Mouse (Mus musculus) small intestine, adult 2 months (tissue): ENCODE data around the gene Iqcf1. TPM values are rescaled to one million over a fixed set of nuclear protein-coding genes. Genes with fewer than 3 reads are reported as not detected.
"Not testable (repeated sequence)": the region's sequence is repeated elsewhere in the genome, so short reads cannot be mapped to it uniquely, and the experiment has no call there.

Experiments
- H3K27ac ChIP-seq: fragments of 200-500 bp; 2 replicates; pipeline ENCODE4 v1.5.1; 2012; ENCODE audit warnings: low read depth, low read length, control low read depth, inconsistent platforms; ENCODE audit not compliant: insufficient read depth
- H3K27me3 ChIP-seq: fragments of 200-500 bp; 2 replicates; pipeline ENCODE4 v1.6.1; 2012; ENCODE audit warnings: mild to moderate bottlenecking, moderate library complexity, low read length, inconsistent platforms; ENCODE audit not compliant: control insufficient read depth, insufficient read depth
- H3K36me3 ChIP-seq: fragments of 200-500 bp; 2 replicates; pipeline ENCODE4 v1.6.1; 2012; ENCODE audit warnings: mild to moderate bottlenecking, low read length, control low read depth, inconsistent platforms; ENCODE audit not compliant: control insufficient read depth, insufficient read depth
- H3K4me1 ChIP-seq: fragments of 200-500 bp; 2 replicates; pipeline ENCODE4 v1.6.1; 2012; ENCODE audit warnings: low read length, inconsistent platforms, mixed read lengths; ENCODE audit not compliant: control insufficient read depth, insufficient read depth, insufficient read length
- H3K4me3 ChIP-seq: fragments of 200-500 bp; 2 replicates; pipeline ENCODE4 v1.5.1; 2012; ENCODE audit warnings: low read depth, mild to moderate bottlenecking, control low read depth, inconsistent platforms, low read length, moderate library complexity
- CTCF ChIP-seq: fragments of 200-500 bp; IDR thresholded peaks from 2 replicates; pipeline ENCODE4 v1.5.1; 2012; ENCODE audit warnings: low read depth, mild to moderate bottlenecking, control low read depth, inconsistent platforms, low read length, moderate library complexity, mixed read lengths; ENCODE audit not compliant: insufficient replicate concordance, insufficient read length; ENCODE audit errors: extremely low read depth
- POLR2A ChIP-seq: fragments of 200-500 bp; IDR thresholded peaks from 2 replicates; pipeline ENCODE4 v1.6.1; 2012; ENCODE audit warnings: low read depth, mild to moderate bottlenecking, control low read depth, inconsistent platforms, low read length, moderate library complexity
- WGBS: fragments of 180-500 bp; shearing (Covaris S2); methylation state at CpG from one replicate; pipeline ENCODE4 v1.1.7; 2018; 5-methylcytosine and 5-hydroxymethylcytosine counted together
- polyA plus RNA-seq: library from polyadenylated mRNA; depleted of rRNA; stranded (reverse); fragments of >200 nt; gene quantifications from 2 replicates; pipeline ENCODE4 v1.2.3, GENCODE M21; 2012

Gene Iqcf1
- polyA plus RNA-seq, 1 experiment = not detected

DNA sequence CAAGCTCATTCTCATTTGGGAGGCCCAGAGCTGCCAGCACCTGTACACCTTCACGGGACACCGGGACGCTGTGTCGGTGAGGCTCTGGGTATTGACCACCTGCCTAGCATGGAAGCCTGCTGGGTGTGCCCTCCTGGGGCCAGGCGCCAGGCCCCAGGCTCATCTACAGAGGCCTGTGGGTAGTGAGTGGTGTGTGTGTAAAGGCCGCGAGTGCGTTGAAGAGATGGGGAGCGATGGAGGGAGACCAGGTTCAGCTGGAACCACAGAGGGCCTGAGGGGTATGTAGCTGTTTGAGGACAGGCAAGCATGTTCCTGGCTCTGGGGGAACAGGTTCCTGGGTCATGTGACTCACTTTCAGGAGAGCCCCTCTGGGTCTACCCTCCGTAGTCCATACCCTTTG, 16.6 kb upstream of the Iqcf1 start:
- H3K4me1 ChIP-seq = peaks cover under 1% of the 10 kb centered on the region; the same call in 1 of the 2 replicates
- no peaks in the 10 kb centered on the region for H3K27me3 ChIP-seq
- H3K4me3 ChIP-seq = no peak overlapping the region
- no peak overlapping the region for H3K27ac ChIP-seq
- H3K36me3 ChIP-seq = peaks cover 38% of the 10 kb centered on the region
- no peak for TF ChIP-seq CTCF
- TF ChIP-seq POLR2A = no peak
- WGBS = 94% methylated on average over 10 of the region's 10 CpGs

DNA sequence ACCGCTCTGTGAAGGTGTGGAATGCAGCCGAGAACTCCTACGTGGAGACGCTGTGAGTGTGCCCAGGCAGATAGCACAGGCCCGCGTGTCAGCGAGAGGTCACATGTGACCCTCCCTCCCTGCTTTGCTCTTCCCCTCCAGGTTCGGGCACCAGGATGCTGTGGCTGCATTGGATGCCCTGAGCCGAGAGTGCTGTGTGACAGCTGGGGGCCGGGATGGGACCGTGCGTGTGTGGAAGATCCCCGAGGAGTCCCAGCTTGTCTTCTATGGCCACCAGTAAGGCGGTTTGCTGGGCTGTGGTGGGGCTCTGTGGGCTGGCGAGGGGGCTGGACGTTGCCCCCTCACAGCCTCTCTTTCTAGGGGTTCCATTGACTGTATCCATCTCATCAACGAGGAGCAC, 16.2 kb upstream of the Iqcf1 start:
- no peak overlapping the region for H3K4me3 ChIP-seq
- peaks cover 38% of the 10 kb centered on the region for H3K36me3 ChIP-seq
- H3K27me3 ChIP-seq = no peaks in the 10 kb centered on the region
- WGBS = 92% methylated on average over 17 of the region's 17 CpGs
- no peak overlapping the region for H3K27ac ChIP-seq
- TF ChIP-seq CTCF (no peak), POLR2A (no peak)
- H3K4me1 ChIP-seq = no peaks in the 10 kb centered on the region

DNA sequence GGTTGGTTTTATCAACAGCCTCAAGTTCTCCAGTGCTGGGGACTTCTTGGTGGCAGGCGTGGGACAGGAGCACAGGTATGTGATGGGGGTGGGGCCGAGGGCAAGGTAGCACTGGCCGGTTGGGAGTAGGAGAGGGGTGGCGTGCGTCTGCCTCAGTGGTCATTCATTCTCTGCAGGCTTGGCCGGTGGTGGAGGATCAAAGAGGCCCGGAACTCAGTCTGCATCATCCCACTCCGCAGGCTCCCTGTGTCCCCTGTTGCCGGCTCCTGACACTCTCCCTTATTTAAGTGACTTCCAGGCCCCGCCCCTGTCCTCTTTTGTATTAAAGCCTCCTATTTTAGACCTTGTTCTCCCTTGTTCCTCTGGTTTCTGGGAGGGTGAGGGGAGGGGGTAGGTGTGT, 14.7 kb upstream of the Iqcf1 start:
- H3K27me3 ChIP-seq = no peaks in the 10 kb centered on the region
- TF ChIP-seq POLR2A (no peak), CTCF (no peak)
- 91% methylated on average over 10 of the region's 10 CpGs for WGBS
- H3K36me3 ChIP-seq = peaks cover 38% of the 10 kb centered on the region
- H3K4me1 ChIP-seq = no peaks in the 10 kb centered on the region
- H3K27ac ChIP-seq = no peak overlapping the region
- H3K4me3 ChIP-seq = no peak overlapping the region

GRCm38 (mm10) chr9:106487602-106488001, 12.2 kb upstream of the Iqcf1 start:
- H3K36me3 ChIP-seq = peaks cover 30% of the 10 kb centered on the region
- H3K4me3 ChIP-seq, H3K27me3 ChIP-seq, H3K27ac ChIP-seq, H3K4me1 ChIP-seq: not testable (repeated sequence)
- whole genome bisulfite sequencing = 89% methylated on average over 6 of the region's 6 CpGs

DNA sequence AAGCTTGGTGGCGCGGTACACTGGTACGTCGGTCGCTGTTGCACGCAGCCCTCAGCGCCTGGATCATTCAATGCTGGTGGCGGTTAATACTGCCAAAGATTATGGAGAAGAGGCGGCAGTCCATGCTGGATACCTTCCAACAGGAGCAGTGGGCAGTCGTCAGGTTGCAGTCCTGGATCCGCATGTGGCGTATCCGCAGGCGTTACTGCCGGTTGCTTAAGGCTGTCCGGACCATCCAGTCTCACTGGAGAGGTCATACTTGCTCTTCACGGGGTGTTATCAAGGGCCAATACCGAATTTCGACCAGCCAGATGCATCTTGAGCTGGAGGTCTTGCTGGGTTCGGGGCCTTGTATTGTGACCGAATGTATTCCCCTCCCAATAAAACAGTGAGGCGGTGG, 2.1 kb downstream of the Iqcf1 start:
- WGBS = 84% methylated on average over 22 of the region's 22 CpGs
- no peaks in the 10 kb centered on the region for H3K36me3 ChIP-seq
- H3K4me3 ChIP-seq = no peak overlapping the region
- H3K27me3 ChIP-seq = no peaks in the 10 kb centered on the region
- no peak overlapping the region for H3K27ac ChIP-seq
- TF ChIP-seq CTCF (no peak), POLR2A (no peak)
- no peaks in the 10 kb centered on the region for H3K4me1 ChIP-seq

DNA sequence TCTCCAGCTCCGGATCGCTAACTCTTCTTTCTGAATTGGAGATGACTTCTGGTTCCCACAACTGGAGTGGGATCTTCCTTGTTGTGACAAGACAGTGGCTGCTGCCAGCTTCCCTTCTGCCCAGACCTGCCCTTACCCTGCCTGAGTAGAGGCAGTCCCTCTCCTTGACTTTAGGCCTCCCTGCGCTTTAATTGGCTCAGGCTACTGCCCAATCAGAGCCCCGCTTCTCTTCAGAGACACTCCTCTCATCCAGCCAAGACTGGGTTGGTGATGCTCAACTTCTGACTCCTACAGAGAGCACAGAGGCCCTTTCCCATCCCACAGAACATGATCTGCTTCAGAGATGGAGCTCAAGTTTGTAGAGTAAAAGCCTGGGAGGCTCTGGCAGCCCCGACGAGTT, 4.5 kb downstream of the Iqcf1 start:
- Histone ChIP-seq H3K36me3 (no peaks in the 10 kb centered on the region), H3K27ac (no peak overlapping the region), H3K4me3 (no peak overlapping the region), H3K27me3 (no peaks in the 10 kb centered on the region; the same call in none of the 2 replicates), H3K4me1 (no peaks in the 10 kb centered on the region)
- TF ChIP-seq CTCF (no peak), POLR2A (no peak)
- 79% methylated on average over 6 of the region's 6 CpGs for WGBS

DNA sequence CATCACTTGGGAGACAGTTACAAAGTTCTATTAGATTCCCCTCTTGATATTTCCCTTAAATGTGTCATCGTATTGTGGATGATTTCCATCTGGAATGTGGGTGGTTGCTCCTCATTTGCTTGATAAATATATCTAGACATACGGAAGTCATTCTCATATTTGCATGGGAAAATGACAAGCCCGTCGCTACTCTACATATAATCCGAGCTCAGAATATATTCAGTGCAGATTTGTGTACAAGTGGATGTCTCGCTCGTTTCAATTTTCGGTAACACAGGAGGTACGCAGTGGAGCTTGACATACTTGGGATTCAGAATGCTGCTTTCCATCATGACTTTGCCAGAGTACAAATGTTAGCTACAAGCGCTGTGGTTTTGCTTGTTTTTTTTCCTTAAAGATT, 9.6 kb downstream of the Iqcf1 start:
- TF ChIP-seq POLR2A (no peak), CTCF (no peak)
- H3K27ac ChIP-seq = no peak overlapping the region
- H3K4me3 ChIP-seq = no peak overlapping the region
- 88% methylated on average over 10 of the region's 10 CpGs for WGBS
- H3K4me1 ChIP-seq = no peaks in the 10 kb centered on the region
- H3K27me3 ChIP-seq = no peaks in the 10 kb centered on the region; the same call in none of the 2 replicates
- no peaks in the 10 kb centered on the region for H3K36me3 ChIP-seq
